ENCODE assay signal across 9 mouse cellular contexts in genomic region chr19:47561996-47562441, GRCm38 (mm10). TPM values are rescaled to one million over a fixed set of nuclear protein-coding genes. Genes with fewer than 3 reads are reported as not detected.
DNase-seq lines count a peak whose midpoint lies in the region; ATAC-seq lines count a peak whose summit lies in the region.
"Had no signal": no experiment of that assay in that cellular context is flagged by ENCODE, and none has a peak within 500 bp of the region (broad histone marks: within the 10 kb centered on the region; RNA-seq: fewer than 3 reads in every experiment).

No protein-coding gene starts in this region.

- H3K27me3 ChIP-seq in midbrain, embryonic 16.5 days (ENCODE audit: control insufficient read depth, insufficient read depth, low read depth, low read length): no peaks in the 10 kb centered on the region
- H3K27me3 ChIP-seq in midbrain, embryonic 13.5 days: peaks cover 35% of the 10 kb centered on the region
- H3K27me3 ChIP-seq: limb, embryonic 12.5 days had no signal

- intact Hi-C loops in gastrocnemius, postnatal 36 days (cut with DNase I): no loop called here
- intact Hi-C loops in heart, postnatal 10 days (cut with DNase I): no loop called here

- H3K9me3 ChIP-seq in midbrain, embryonic 16.5 days (replicated peaks; ENCODE audit: control insufficient read depth, low read length, poor library complexity, severe bottlenecking): no peaks in the 10 kb centered on the region
- no peaks in the 10 kb centered on the region for H3K9me3 ChIP-seq in midbrain, embryonic 13.5 days
- H3K9me3 ChIP-seq: limb, embryonic 12.5 days had no signal

- no peak for ATAC-seq in midbrain, embryonic 16.5 days
- no peak for ATAC-seq in midbrain, embryonic 13.5 days

- H3K4me3 ChIP-seq in midbrain, embryonic 16.5 days (ENCODE audit: low read depth, low read length): no peak overlapping the region
- H3K4me3 ChIP-seq in midbrain, embryonic 13.5 days (replicated peaks): no peak overlapping the region
- H3K4me3 ChIP-seq: limb, embryonic 12.5 days had no signal

- H3K4me1 ChIP-seq in midbrain, embryonic 16.5 days (ENCODE audit: control insufficient read depth, insufficient read depth, low read length): peaks cover 11% of the 10 kb centered on the region; the same call in 1 of the 2 replicates
- H3K4me1 ChIP-seq in midbrain, embryonic 13.5 days (replicated peaks): peaks cover 28% of the 10 kb centered on the region

- 83% methylated on average over 5 of the region's 5 CpGs for WGBS in midbrain, embryonic 16.5 days
- WGBS in midbrain, embryonic 13.5 days: 88% methylated on average over 5 of the region's 5 CpGs

- H3K27ac ChIP-seq in midbrain, embryonic 16.5 days (ENCODE audit: low read length): no peak overlapping the region
- H3K27ac ChIP-seq in midbrain, embryonic 13.5 days: no peak overlapping the region
- H3K27ac ChIP-seq: limb, embryonic 12.5 days had no signal

- no peak overlapping the region for H3K9ac ChIP-seq in midbrain, embryonic 16.5 days (ENCODE audit: low read depth, low read length)
- no peak overlapping the region for H3K9ac ChIP-seq in midbrain, embryonic 13.5 days (replicated peaks)
- H3K9ac ChIP-seq: limb, embryonic 12.5 days had no signal

- H3K4me2 ChIP-seq in midbrain, embryonic 16.5 days (ENCODE audit: low read length): no peak overlapping the region
- no peak overlapping the region for H3K4me2 ChIP-seq in midbrain, embryonic 13.5 days (replicated peaks)
- H3K4me2 ChIP-seq: limb, embryonic 12.5 days had no signal

- DNase-seq in gastrocnemius, adult 18-20 months (ENCODE audit: low spot score): peak; percentile 38
- DNase-seq in gastrocnemius, postnatal 36 days: no peak
- peak; percentile 44 for DNase-seq in 416B (ENCODE audit: low read depth)
- DNase-seq in heart, postnatal 10 days: peak; percentile 62 to 69
- peak; percentile 52 to 75 for DNase-seq in kidney, postnatal 36 days
- no peak for DNase-seq in embryo, embryonic 9.5 days (ENCODE audit: extremely low spot score)

- no peaks in the 10 kb centered on the region for H3K36me3 ChIP-seq in midbrain, embryonic 16.5 days (ENCODE audit: control insufficient read depth, insufficient read depth, low read length)
- no peaks in the 10 kb centered on the region for H3K36me3 ChIP-seq in midbrain, embryonic 13.5 days
- H3K36me3 ChIP-seq: limb, embryonic 12.5 days had no signal

RNA-seq across cellular contexts. Expression of gene Slk, which starts 17.5 kb away (rescaled TPM):
- total RNA-seq in gastrocnemius, adult 18-20 months (2021): 10 to 100 TPM; 27.2 to 35.6 TPM
- total RNA-seq in gastrocnemius, postnatal 36 days (2021): 10 to 100 TPM; 24.1 to 28.5 TPM
- total RNA-seq in heart, postnatal 10 days (2021): 100 to 1,000 TPM; 121 to 149 TPM
- 4.7 and 5.8 TPM in 2 replicates for polyA plus RNA-seq in midbrain, embryonic 16.5 days (2015; fragmentation: Nextera tagmentation; extraction: Ambion mirVana)
- polyA plus RNA-seq in midbrain, embryonic 13.5 days (2015; fragmentation: Nextera tagmentation; extraction: Ambion mirVana): 6.5 and 7.4 TPM in 2 replicates

RNA-seq across cellular contexts. Expression of gene Stn1, which starts 24.7 kb away (rescaled TPM):
- total RNA-seq in gastrocnemius, adult 18-20 months (2021): 1 to 10 TPM; 4.2 to 4.9 TPM
- 1 to 10 TPM; 5.1 TPM for total RNA-seq in gastrocnemius, postnatal 36 days (2021)
- 10 to 100 TPM; 22.0 to 24.0 TPM for total RNA-seq in heart, postnatal 10 days (2021)
- polyA plus RNA-seq in midbrain, embryonic 16.5 days (2015; fragmentation: Nextera tagmentation; extraction: Ambion mirVana): 23.4 and 24.0 TPM in 2 replicates
- 30.2 and 36.3 TPM in 2 replicates for polyA plus RNA-seq in midbrain, embryonic 13.5 days (2015; fragmentation: Nextera tagmentation; extraction: Ambion mirVana)

Comparison
In these comparisons a context has a peak if more than half of its experiments do, and no peak if none do; other contexts are left out.
1. DNase-seq: peak in gastrocnemius, adult 18-20 months (single experiment), 416B (single experiment), heart, postnatal 10 days (2 of 2) and kidney, postnatal 36 days (2 of 2); none in gastrocnemius, postnatal 36 days (0 of 2) and embryo, embryonic 9.5 days (single experiment).